Comparison of ENCODE assay signal across 8 mouse cellular contexts in genomic region chr8:78003888-78004543, GRCm38 (mm10).
DNase-seq lines count a peak whose midpoint lies in the region; ATAC-seq and TF ChIP-seq lines count a peak whose summit lies in the region.

No protein-coding gene starts in this region.

- H3K4me1 ChIP-seq in bone marrow, adult 2 months (ENCODE audit: control insufficient read depth, insufficient read depth, low read length): no peaks in the 10 kb centered on the region

- TF ChIP-seq POLR2A in bone marrow, adult 2 months (IDR thresholded peaks at IDR 0.05; ENCODE audit: borderline replicate concordance, control insufficient read depth, low read depth, low read length): no peak

- H3K27ac ChIP-seq in bone marrow, adult 2 months (ENCODE audit: control insufficient read depth, insufficient read depth, low read depth, low read length, poor library complexity): no peak overlapping the region

- no peak overlapping the region for H3K4me3 ChIP-seq in bone marrow, adult 2 months (replicated peaks; ENCODE audit: control insufficient read depth, low read depth, low read length)

- TF ChIP-seq CTCF in bone marrow, adult 2 months (IDR thresholded peaks at IDR 0.05; ENCODE audit: control insufficient read depth, insufficient read depth, low read length): peak; percentile 64

- 14% methylated on average over 10 of the region's 10 CpGs for WGBS in bone marrow, adult 2 months

- peak; percentile 80 to 86; a peak in 2 of 4 replicates for ATAC-seq in hematopoietic stem cell, adult 5-6 weeks (replicated peaks in 1 of 2; ENCODE audit: insufficient read depth in 1 of 2, low FRiP score in 2 of 2, low TSS enrichment in 1 of 2, low read depth in 1 of 2, poor library complexity in 2 of 2, severe bottlenecking in 2 of 2)

- DNase-seq in ES-CJ7 (ENCODE audit: low read depth, low spot score): peak; percentile 83
- DNase-seq in fibroblast of lung, adult 2 months (ENCODE audit: low read depth): peak; percentile 18
- peak; percentile 53 to 87 for DNase-seq in layer of hippocampus, adult 18-20 months (ENCODE audit: low spot score in 2 of 2)
- peak; percentile 75 for DNase-seq in lung, postnatal 14 days
- peak; percentile 51 for DNase-seq in ovary, postnatal 36 days (ENCODE audit: low spot score)
- peak; percentile 30 to 34 for DNase-seq in thymus, postnatal 36 days

Comparison
In these comparisons a context has a peak if more than half of its experiments do, and no peak if none do; other contexts are left out.
1. DNase-seq: peak in every context shown above with its lines; median percentile 83 in ES-CJ7; 75 in lung, postnatal 14 days; 70 in layer of hippocampus, adult 18-20 months; 51 in ovary, postnatal 36 days; 32 in thymus, postnatal 36 days; 18 in fibroblast of lung, adult 2 months.